ENCODE assay signal across 17 mouse cellular contexts in the genomic region with DNA sequence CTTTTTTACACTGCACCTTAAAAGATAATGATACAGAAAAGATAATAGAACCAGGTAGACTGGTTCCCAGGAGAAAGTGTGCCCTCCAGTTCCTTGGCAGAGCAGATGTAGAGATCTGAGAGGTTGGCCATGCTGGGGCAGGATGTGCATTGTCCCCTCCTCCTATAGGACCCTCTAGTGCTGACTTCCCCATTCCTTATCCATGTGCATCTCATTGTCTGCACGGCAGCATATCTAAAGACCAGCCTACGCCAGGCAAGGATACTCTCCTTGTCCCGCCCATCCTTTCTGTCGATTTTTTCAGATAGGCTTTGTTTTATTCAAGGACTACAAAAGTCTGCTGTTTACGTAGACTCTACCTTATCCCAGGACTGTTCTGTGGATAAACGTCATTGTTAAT.
"Had no signal": no experiment of that assay in that cellular context is flagged by ENCODE, and none has a peak within 500 bp of the region (broad histone marks: within the 10 kb centered on the region; RNA-seq: fewer than 3 reads in every experiment).

No protein-coding gene starts in this region.

- H3K9ac ChIP-seq: neural tube, embryonic 12.5 days; neural tube, embryonic 13.5 days; neural tube, embryonic 15.5 days; stomach, embryonic 15.5 days had no signal

- H3K27ac ChIP-seq: neural tube, embryonic 12.5 days; neural tube, embryonic 13.5 days; neural tube, embryonic 15.5 days; stomach, embryonic 15.5 days; stomach, postnatal 0 days had no signal

- H3K4me3 ChIP-seq: neural tube, embryonic 12.5 days; neural tube, embryonic 13.5 days; neural tube, embryonic 15.5 days; stomach, embryonic 15.5 days had no signal

- H3K9me3 ChIP-seq: neural tube, embryonic 12.5 days; neural tube, embryonic 13.5 days; neural tube, embryonic 15.5 days; stomach, embryonic 15.5 days had no signal

- H3K27me3 ChIP-seq: neural tube, embryonic 12.5 days; neural tube, embryonic 13.5 days; neural tube, embryonic 15.5 days; stomach, embryonic 15.5 days had no signal

- H3K4me1 ChIP-seq: neural tube, embryonic 12.5 days; neural tube, embryonic 13.5 days; neural tube, embryonic 15.5 days; stomach, embryonic 15.5 days had no signal

- DNase-seq: retina, postnatal 1 day; right cerebral cortex, adult 18-20 months; right cerebral cortex, postnatal 14 days; right cerebral cortex, postnatal 25 days; right cerebral cortex, postnatal 4 days; spleen, adult 18-20 months; thymus, adult 18-20 months; thymus, adult 2 months; thymus, postnatal 14 days; thymus, postnatal 25 days; thymus, postnatal 36 days; thymus, postnatal 4 days had no signal
